Mouse (Mus musculus) lung, postnatal 0 days (tissue): ENCODE measurements around the gene Cfap73.

Experiments
- CTCF ChIP-seq: IDR thresholded peaks from 2 replicates; pipeline ENCODE4 v1.5.1; 2016; ENCODE audit warnings: antibody characterized with exemption, mild to moderate bottlenecking
- EP300 ChIP-seq: IDR thresholded peaks from 2 replicates; pipeline ENCODE4 v1.6.1; 2016; ENCODE audit warnings: antibody characterized with exemption, mild to moderate bottlenecking, control low read depth

DNA sequence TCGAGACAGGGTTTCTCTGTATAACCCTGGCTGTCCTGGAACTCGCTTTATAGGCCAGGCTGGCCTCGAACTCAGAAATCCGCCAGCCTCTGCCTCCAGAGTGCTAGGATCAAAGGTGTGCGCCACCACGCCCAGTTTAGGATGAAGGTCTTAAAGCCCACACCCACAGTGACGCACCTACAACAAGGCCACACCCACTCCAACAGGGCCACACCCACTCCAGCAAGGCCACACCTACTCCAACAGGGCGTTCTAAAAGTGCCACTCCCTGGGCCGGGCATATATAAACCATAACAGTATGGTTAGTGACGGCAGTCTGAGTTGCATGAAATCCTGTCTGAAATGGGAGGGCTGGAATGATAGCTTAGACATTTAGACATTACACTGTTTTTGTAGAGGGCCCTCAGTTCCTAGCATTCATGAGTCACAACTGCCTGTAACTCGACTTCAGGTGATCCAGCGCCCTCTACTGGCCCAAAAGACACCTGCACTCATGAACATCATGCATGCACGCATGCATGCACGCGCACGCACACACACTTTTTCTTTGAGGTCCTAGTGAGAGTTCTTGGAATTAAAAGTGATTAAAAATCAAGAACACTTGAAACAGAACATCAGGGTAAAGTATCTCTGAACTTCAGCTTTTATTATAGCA is 43.6 kb downstream of the Cfap73 start:
- TF ChIP-seq CTCF (peak; percentile 67), EP300 (no peak)
